Mouse (Mus musculus) hindbrain, embryonic 16.5 days (tissue): ENCODE results near the gene Arhgap35. TPM values are rescaled to one million over a fixed set of nuclear protein-coding genes. Genes with fewer than 3 reads are reported as not detected.
"Not testable (repeated sequence)": the region's sequence is repeated elsewhere in the genome, so short reads cannot be mapped to it uniquely, and the experiment has no call there.

Experiments
- ATAC-seq: fragments of 200-750 bp; cut with Nextera tagmentation; 2 replicates; pipeline ENCODE4 v1.8.0; 2017; ENCODE audit warnings: moderate TSS enrichment, moderate library complexity
- H3K27ac ChIP-seq: fragments of 300-500 bp; sonication (generic); 2 replicates; pipeline ENCODE4 v1.5.1; 2014; ENCODE audit warnings: low read depth, mild to moderate bottlenecking, control low read depth, low read length, moderate library complexity
- H3K27me3 ChIP-seq: fragments of 300-500 bp; sonication (generic); replicated peaks from 2 replicates; pipeline ENCODE4 v1.6.1; 2014; ENCODE audit warnings: low read length; ENCODE audit not compliant: control insufficient read depth, insufficient read depth
- H3K36me3 ChIP-seq: fragments of 300-500 bp; sonication (generic); 2 replicates; pipeline ENCODE4 v1.6.1; 2014; ENCODE audit warnings: mild to moderate bottlenecking, low read length, moderate library complexity, mixed read lengths; ENCODE audit not compliant: control insufficient read depth, insufficient read depth
- H3K4me1 ChIP-seq: fragments of 300-500 bp; sonication (generic); 2 replicates; pipeline ENCODE4 v1.6.1; 2014; ENCODE audit warnings: low read depth, low read length; ENCODE audit not compliant: control insufficient read depth, insufficient read depth
- H3K4me2 ChIP-seq: fragments of 300-500 bp; sonication (generic); 2 replicates; pipeline ENCODE4 v1.6.1; 2014; ENCODE audit warnings: mild to moderate bottlenecking, low read length, control low read depth, moderate library complexity
- H3K4me3 ChIP-seq: fragments of 300-500 bp; sonication (generic); 2 replicates; pipeline ENCODE4 v1.5.1; 2014; ENCODE audit warnings: mild to moderate bottlenecking, low read length, control low read depth, moderate library complexity
- H3K9ac ChIP-seq: fragments of 300-500 bp; sonication (generic); 2 replicates; pipeline ENCODE4 v1.6.1; 2014; ENCODE audit warnings: low read depth, mild to moderate bottlenecking, control low read depth, low read length, moderate library complexity
- H3K9me3 ChIP-seq: fragments of 300-500 bp; sonication (generic); 2 replicates; pipeline ENCODE4 v1.6.1; 2014; ENCODE audit warnings: mild to moderate bottlenecking, low read length, moderate library complexity; ENCODE audit not compliant: control insufficient read depth
- WGBS: fragments of 180-500 bp; shearing (Covaris S2); extraction: QIAGEN DNeasy Blood & Tissue Kit; methylation state at CpG from one replicate; pipeline ENCODE4 v1.1.7; 2014; 5-methylcytosine and 5-hydroxymethylcytosine counted together
- polyA plus RNA-seq: library from polyadenylated mRNA; unstranded; fragments of >200 nt; fragmentation: Nextera tagmentation; extraction: Ambion mirVana; gene quantifications from 2 replicates; pipeline ENCODE4 v1.2.1, GENCODE M21; 2015

The Arhgap35 gene
- polyA plus RNA-seq, 1 experiment from 2014 or later = 28.5 TPM

DNA sequence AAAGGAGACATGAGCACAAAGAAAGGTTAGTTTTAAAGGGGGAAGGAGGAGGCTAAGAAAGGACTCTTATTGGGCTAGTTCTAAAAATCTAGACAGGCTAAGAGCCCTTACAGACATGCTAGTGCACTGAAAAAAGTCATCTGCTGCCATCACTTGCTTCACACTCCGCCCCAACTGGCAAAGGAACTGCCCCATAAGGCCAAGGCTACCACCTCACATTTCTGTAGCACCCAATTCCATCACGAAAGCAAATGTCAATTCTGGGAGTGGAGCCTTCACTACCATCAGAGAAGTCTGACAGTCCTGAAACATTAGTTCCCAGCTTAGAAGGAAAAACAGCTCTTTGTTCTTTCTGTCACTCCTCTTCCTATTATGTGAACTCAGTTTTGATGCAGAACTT is 4.4 kb downstream of the Arhgap35 start:
- Histone ChIP-seq H3K4me2 (peak overlapping the region; percentile 89), H3K27me3 (no peaks in the 10 kb centered on the region), H3K27ac (no peak overlapping the region), H3K4me3 (no peak overlapping the region), H3K36me3 (no peaks in the 10 kb centered on the region), H3K9me3 (no peaks in the 10 kb centered on the region), H3K9ac (no peak overlapping the region), H3K4me1 (peaks cover 35% of the 10 kb centered on the region)
- 76% methylated on average over 2 of the region's 2 CpGs for WGBS
- no peak for ATAC-seq

DNA sequence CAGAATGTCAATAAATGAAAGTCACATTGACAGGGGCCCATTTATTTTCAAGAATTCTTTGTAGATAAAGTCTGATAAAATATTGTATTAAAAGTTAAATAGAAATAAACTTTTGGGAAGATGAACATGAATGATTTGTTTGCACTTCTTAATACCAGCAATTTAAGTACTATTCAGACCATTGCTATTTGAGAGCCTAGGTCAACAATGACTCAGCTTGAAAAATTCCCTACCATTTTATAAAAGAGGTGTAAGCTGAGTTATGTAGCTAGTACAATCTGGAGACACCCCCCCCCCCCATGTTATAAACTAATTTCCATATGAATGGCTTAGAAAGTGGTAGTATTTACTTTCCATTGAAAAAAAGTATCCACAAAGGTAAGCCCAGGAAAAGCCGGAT is 5.8 kb downstream of the Arhgap35 start:
- ATAC-seq = no peak
- H3K4me2 ChIP-seq = no peak overlapping the region

DNA sequence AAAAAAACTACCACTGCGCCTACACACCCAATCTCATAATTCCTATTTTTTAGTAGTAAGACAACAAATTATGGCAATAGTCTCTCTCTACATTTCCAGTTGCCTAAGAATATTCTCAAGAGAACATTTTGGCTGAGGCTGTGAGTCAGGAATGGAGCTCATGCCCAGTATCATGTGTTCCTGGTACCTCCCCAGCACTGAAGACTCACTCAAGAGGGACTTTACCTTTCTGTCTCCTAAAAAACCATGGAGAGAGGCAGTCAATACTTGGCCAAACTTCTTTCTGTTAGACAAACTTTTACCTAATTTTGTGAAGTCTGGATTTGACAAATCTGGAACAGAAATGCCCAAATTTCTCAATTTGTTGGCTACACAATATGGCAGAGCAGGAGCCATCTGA is 6.7 kb downstream of the Arhgap35 start:
- Histone ChIP-seq H3K27me3 (no peaks in the 10 kb centered on the region), H3K9me3 (no peaks in the 10 kb centered on the region), H3K4me2 (no peak overlapping the region), H3K36me3 (no peaks in the 10 kb centered on the region), H3K4me1 (peaks cover 32% of the 10 kb centered on the region), H3K4me3 (no peak overlapping the region), H3K27ac (no peak overlapping the region), H3K9ac (no peak overlapping the region)
- no peak for ATAC-seq
- 100% methylated on average over 1 of the region's 1 CpGs for WGBS

More for the DNA sequence above, 5.8 kb downstream of the Arhgap35 start:
- Histone ChIP-seq H3K9ac (no peak overlapping the region), H3K9me3 (no peaks in the 10 kb centered on the region), H3K27ac (no peak overlapping the region), H3K27me3 (no peaks in the 10 kb centered on the region), H3K4me3 (no peak overlapping the region), H3K36me3 (no peaks in the 10 kb centered on the region), H3K4me1 (peaks cover 35% of the 10 kb centered on the region)
- WGBS = 90% methylated on average over 1 of the region's 1 CpGs

DNA sequence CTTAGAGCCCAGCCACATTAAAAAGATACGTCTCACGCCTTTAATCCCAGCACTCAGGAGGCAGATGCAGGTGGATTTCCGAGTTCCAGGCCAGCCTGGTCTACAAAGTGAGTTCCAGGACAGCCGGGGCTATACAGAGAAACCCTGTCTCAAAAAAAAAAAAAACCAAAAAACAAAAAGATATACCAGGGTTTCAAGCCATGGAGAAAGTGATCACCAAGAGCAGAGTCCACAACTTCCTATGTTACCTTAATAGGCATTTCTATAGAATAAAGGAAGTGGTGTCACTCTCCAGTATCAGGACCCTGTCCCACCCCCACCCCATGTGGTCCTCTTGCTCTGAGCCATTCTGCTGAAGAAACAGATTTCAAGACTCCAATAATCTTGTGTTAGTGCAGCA is 8.0 kb downstream of the Arhgap35 start:
- H3K9ac ChIP-seq, H3K27ac ChIP-seq, H3K4me3 ChIP-seq, H3K27me3 ChIP-seq, H3K4me2 ChIP-seq, H3K36me3 ChIP-seq, H3K9me3 ChIP-seq, ATAC-seq: not testable (repeated sequence)
- WGBS = 93% methylated on average over 4 of the region's 4 CpGs
- H3K4me1 ChIP-seq = peaks cover 20% of the 10 kb centered on the region

DNA sequence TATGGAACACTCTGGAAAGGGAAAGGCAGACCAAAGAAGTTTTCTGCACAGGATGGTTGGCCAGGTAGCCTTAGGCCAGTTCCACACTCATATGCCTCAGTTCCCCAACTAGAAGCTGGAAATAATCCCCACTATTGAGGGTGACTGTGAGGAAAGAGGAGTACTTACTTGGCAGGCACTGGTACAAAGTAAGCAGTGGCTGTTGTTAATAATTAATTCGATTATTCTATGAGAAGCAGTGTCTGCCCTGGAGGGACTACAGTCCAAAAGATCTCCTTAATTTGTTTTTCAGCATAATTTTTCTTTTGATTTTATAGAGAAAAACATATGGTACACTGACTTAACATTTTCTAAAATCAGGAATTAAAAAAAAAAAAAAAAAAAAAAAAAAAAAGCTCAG is 10.7 kb downstream of the Arhgap35 start:
- H3K27ac ChIP-seq = no peak overlapping the region
- H3K36me3 ChIP-seq = no peaks in the 10 kb centered on the region
- H3K4me2 ChIP-seq = no peak overlapping the region
- WGBS = 93% methylated on average over 1 of the region's 1 CpGs
- peaks cover 4% of the 10 kb centered on the region; the same call in 1 of the 2 replicates for H3K4me1 ChIP-seq
- H3K9me3 ChIP-seq = no peaks in the 10 kb centered on the region
- no peak overlapping the region for H3K9ac ChIP-seq
- no peaks in the 10 kb centered on the region for H3K27me3 ChIP-seq
- ATAC-seq = no peak
- no peak overlapping the region for H3K4me3 ChIP-seq

DNA sequence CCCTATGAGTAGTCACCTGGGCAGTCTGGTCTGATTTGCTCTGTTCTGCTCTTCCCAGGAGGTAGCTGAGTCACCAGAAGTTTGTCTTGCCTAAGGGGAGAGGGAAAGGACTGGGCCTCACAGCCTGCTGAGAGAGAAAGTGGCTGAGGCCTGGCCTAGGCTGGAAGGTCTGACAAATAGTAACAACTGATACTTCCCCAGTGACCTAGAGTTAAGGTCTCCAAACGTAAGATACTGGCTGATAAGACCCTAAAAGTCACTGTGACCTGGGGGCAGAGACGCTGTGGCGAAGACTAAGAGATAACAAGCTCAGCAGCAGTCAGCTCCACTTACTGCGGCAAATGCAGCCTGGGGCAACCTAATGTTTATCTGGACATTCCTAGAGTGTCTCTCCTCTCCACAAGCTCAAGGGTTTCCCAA is 13.1 kb downstream of the Arhgap35 start:
- no peak for ATAC-seq
- WGBS = 79% methylated on average over 4 of the region's 4 CpGs
- H3K9ac ChIP-seq = no peak overlapping the region

DNA sequence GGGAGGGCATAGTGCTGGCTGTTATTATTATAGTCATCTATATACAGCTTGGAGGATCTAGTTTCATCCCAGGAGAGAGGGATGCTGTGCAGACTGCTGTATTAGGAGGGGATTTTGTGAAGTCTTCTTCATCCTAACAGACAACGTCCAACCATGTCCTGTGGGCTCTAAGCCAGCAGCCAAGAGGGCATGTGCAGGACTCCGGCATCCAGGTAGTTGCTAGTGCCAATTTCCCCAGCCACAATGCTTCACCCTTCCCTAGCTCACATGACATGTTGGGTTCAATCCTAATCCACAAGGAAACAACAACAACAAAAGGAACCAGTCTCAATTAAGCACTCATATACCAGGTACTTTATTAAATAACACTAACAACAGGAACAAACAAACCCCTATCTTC is 15.8 kb downstream of the Arhgap35 start:
- Histone ChIP-seq H3K4me1 (peaks cover 5% of the 10 kb centered on the region; the same call in 1 of the 2 replicates), H3K4me3 (no peak overlapping the region), H3K27me3 (no peaks in the 10 kb centered on the region), H3K9me3 (no peaks in the 10 kb centered on the region), H3K27ac (no peak overlapping the region), H3K36me3 (no peaks in the 10 kb centered on the region; the same call in 1 of the 2 replicates), H3K9ac (no peak overlapping the region), H3K4me2 (no peak overlapping the region)
- ATAC-seq = no peak
- WGBS = 78% methylated on average over 2 of the region's 2 CpGs

More for the DNA sequence above, 13.1 kb downstream of the Arhgap35 start:
- no peaks in the 10 kb centered on the region for H3K9me3 ChIP-seq
- peaks cover 5% of the 10 kb centered on the region; the same call in 1 of the 2 replicates for H3K4me1 ChIP-seq
- H3K36me3 ChIP-seq = no peaks in the 10 kb centered on the region
- no peak overlapping the region for H3K4me3 ChIP-seq
- no peak overlapping the region for H3K27ac ChIP-seq
- no peak overlapping the region for H3K4me2 ChIP-seq
- H3K27me3 ChIP-seq = no peaks in the 10 kb centered on the region

DNA sequence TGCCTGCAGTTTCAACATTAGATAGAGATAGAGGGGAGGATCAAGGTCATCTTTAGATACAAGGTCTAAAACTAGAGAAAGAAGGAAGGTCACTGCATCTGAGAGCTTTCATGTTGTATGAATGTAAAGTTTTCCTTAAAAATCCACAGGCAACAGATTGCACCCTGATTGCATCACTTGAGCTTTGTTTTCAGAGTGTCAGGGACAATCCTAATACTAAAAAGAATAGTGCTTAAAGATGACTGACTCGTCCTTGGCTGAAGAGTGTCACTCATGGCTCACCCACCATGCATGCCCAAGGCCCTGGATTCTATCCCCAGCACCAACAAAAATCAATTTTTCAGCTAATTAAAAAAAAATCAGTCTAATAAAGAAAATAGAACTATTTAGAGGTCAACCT is 23.5 kb downstream of the Arhgap35 start:
- Histone ChIP-seq H3K9me3 (no peaks in the 10 kb centered on the region), H3K4me1 (no peaks in the 10 kb centered on the region; the same call in 1 of the 2 replicates), H3K36me3 (no peaks in the 10 kb centered on the region; the same call in 1 of the 2 replicates), H3K4me3 (no peak overlapping the region), H3K9ac (no peak overlapping the region), H3K4me2 (no peak overlapping the region), H3K27me3 (no peaks in the 10 kb centered on the region), H3K27ac (no peak overlapping the region)
- no peak for ATAC-seq
- WGBS = 71% methylated on average over 1 of the region's 1 CpGs

DNA sequence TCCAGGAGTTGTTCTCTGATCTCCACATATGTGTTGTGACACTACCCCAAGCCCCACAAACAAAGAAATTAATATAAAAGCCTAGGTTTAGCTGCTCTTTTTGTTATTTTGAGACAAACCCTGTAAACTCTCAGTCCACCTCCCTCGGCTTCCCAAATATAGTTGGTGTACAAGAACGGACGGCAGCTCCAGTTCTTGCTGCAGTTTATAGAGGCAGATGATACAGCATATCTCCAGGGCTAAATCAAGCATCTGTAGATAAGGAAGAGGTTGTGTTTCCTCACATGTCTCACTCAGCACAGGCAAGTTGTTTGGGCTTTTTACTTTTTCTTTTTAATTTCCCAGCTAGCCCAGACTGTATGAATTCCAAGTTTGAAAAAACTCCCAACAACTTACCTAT is 27.1 kb downstream of the Arhgap35 start:
- Histone ChIP-seq H3K27me3 (no peaks in the 10 kb centered on the region), H3K36me3 (no peaks in the 10 kb centered on the region), H3K27ac (no peak overlapping the region), H3K4me2 (no peak overlapping the region), H3K4me1 (peaks cover 3% of the 10 kb centered on the region), H3K4me3 (no peak overlapping the region), H3K9ac (no peak overlapping the region), H3K9me3 (no peaks in the 10 kb centered on the region)
- ATAC-seq = no peak
- 92% methylated on average over 3 of the region's 3 CpGs for WGBS

DNA sequence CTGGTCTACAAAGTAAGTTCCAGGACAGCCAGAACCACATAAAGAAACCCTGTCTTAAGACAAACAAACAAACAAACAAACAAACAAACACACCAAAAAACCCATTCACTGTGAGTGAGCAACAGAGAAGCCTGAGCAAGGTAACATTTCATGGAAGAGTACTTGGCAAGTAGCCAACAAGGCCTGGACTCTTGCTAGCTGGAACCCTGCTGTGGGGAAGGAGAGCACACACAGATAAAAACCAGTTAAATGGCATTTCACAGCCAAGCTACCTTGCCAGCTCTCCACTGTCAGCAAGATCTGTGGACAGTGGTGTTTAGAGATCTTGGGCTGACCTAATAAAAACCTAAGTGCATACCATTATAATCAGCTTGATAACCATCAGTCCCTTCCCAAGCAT is 30.4 kb downstream of the Arhgap35 start:
- H3K4me1 ChIP-seq = peaks cover 13% of the 10 kb centered on the region
- no peak overlapping the region for H3K9ac ChIP-seq

More for the DNA sequence above, 30.4 kb downstream of the Arhgap35 start:
- H3K4me3 ChIP-seq = no peak overlapping the region
- no peak overlapping the region for H3K4me2 ChIP-seq
- H3K27ac ChIP-seq = no peak overlapping the region
- H3K27me3 ChIP-seq = no peaks in the 10 kb centered on the region
- H3K36me3 ChIP-seq = no peaks in the 10 kb centered on the region
- no peak for ATAC-seq
- no peaks in the 10 kb centered on the region for H3K9me3 ChIP-seq
